Mouse (Mus musculus): Measurements from ENCODE around the gene Treml2.

- TF ChIP-seq CTCF (IDR thresholded peaks at IDR 0.05) (no peak), POLR2A (IDR thresholded peaks at IDR 0.05; ENCODE audit: insufficient read depth, low read depth, low read length) (no peak), EP300 (IDR thresholded peaks at IDR 0.05; ENCODE audit: insufficient read depth, low read depth, low read length) (no peak)
These were observed 41.0 kb downstream of the Treml2 start for GRCm38 (mm10) chr17:48340267-48340666.

Data from heart, adult 2 months (tissue).